Mouse (Mus musculus) gastrocnemius, adult 2 months (tissue): ENCODE results near the gene Pex11a. TPM values are rescaled to one million over a fixed set of nuclear protein-coding genes. Genes with fewer than 3 reads are reported as not detected.
"Not testable (repeated sequence)": the region's sequence is repeated elsewhere in the genome, so short reads cannot be mapped to it uniquely, and the experiment has no call there.

Experiments used
- DNase-seq: peaks from one replicate; pipeline ENCODE4 v3.0.0; 2022
- H3K27ac ChIP-seq: fragments of 200-600 bp; 2 replicates; pipeline ENCODE4 v1.8.1; 2022; ENCODE audit warnings: mild to moderate bottlenecking
- H3K4me3 ChIP-seq: fragments of 200-600 bp; 2 replicates; pipeline ENCODE4 v1.8.1; 2022; ENCODE audit warnings: mild to moderate bottlenecking, moderate library complexity
- CTCF ChIP-seq: fragments of 200-600 bp; IDR thresholded peaks from 2 replicates; pipeline ENCODE4 v1.8.1; 2022; ENCODE audit warnings: antibody characterized with exemption, mild to moderate bottlenecking, moderate library complexity
- intact Hi-C: fragments of 180-260 bp; cut with DNase I; formaldehyde crosslinking; loops from one replicate; pipeline ENCODE4 v1.15.1; 2025
- long read RNA-seq, 2 experiments: library from polyadenylated mRNA; stranded (forward); transcript quantifications; one replicate each; pipeline ENCODE4 v2.0.0; 2021
- total RNA-seq, 2 experiments: library from RNA; stranded (reverse); gene quantifications; 2 replicates each; pipeline ENCODE4 v1.2.3; 2021

Pex11a gene
- 10 to 100 TPM; 10.4 to 15.2 TPM for total RNA-seq
- long read RNA-seq, experiment 1, partial matches to known transcripts = 0 of 20 reads
- long read RNA-seq, experiment 1, other reads (novel, unspliced or antisense) = 12 of 20 reads
- long read RNA-seq, experiment 2, partial matches to known transcripts = 1 of 26 reads
- long read RNA-seq, experiment 2, other reads (novel, unspliced or antisense) = 21 of 26 reads

DNA sequence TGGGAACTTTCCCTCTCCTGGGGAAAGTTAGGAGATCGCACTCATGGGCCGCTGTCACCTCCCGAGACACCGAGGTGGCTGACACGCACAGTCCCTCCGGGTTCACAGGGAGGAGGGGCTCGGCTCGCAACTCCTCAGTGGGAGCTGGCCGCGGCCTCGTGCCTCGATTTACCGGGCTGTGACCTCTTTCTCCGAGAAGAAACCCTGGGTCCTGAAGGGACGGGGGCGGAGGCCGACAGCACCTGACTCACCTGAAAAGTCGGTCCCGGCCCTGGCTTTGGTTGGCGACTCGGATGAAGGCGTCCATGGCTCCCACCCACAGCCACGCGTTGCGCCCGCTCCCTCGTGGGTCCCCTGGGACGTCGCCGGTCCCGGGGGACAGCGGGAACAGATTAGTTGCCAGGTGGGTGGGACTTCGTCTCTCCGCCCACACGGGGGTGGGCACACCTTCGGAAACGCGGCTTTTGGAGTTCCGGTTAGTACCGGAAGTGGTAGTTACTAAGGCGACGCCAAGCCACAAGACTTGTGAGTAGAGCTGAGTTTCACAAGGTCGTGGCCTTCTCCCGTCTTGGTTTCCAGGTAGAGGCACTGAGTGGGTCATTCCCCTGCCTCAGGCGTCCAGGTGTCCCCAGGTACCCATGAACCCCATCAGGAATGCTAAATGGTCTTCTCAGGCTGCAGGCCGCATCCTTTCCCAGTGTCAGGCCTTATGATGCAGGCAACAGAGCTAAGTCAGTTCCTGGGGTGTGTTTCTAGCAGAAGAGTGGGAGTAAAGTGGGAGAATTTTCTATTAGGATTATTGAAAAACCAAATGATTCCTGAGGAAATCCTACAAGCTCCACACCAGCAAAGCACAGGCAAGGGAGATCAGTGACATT lies at the start of gene Pex11a, which contains the start of gene Wdr93:
Pex11a (minus strand) TSS at position 473 of the 878 bp plus-strand sequence.
Wdr93 (plus strand) TSS at position 505 of the 878 bp plus-strand sequence.
- peak within 1 kb of the TSS; percentile 88 for H3K4me3 ChIP-seq
- intact Hi-C loops = no loop called here
- TF ChIP-seq CTCF = no peak
- H3K27ac ChIP-seq = peak within 1 kb of the TSS; percentile 83
- DNase-seq = peak; percentile 80

DNA sequence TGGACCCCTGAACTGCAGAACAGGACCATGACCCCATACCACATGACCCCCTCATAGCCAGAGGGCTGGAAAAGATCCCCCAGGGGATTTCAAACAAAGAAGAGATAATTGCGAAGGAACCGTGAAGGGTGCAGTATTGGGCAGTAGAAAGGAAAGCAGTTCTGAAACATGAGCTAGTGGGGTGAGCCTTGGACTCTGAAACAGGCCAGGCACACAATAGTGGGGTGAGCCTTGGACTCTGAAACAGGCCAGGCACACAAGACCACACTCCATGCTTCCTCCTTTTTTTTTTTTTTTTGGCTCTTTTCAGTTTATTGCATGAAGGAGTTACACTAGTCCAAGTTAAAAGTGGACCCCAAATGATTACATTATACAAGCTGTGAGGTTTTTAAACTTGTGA lies 46.9 kb upstream of the Pex11a start:
- intact Hi-C loops, H3K4me3 ChIP-seq, DNase-seq, H3K27ac ChIP-seq: not testable (repeated sequence)

GRCm38 (mm10) chr7:79786295-79786694 lies 43.4 kb upstream of the Pex11a start:
- H3K4me3 ChIP-seq = no peak overlapping the region

GRCm38 (mm10) chr7:79782516-79782855 lies 39.6 kb upstream of the Pex11a start:
- no peak for DNase-seq
- no peak overlapping the region for H3K27ac ChIP-seq
- TF ChIP-seq CTCF = no peak
- intact Hi-C loops = no loop called here
- H3K4me3 ChIP-seq = no peak overlapping the region

More at GRCm38 (mm10) chr7:79786295-79786694, 43.4 kb upstream of the Pex11a start:
- DNase-seq = peak; percentile 64
- TF ChIP-seq CTCF = peak; percentile 81
- H3K27ac ChIP-seq = no peak overlapping the region
- intact Hi-C loops = no loop called here

DNA sequence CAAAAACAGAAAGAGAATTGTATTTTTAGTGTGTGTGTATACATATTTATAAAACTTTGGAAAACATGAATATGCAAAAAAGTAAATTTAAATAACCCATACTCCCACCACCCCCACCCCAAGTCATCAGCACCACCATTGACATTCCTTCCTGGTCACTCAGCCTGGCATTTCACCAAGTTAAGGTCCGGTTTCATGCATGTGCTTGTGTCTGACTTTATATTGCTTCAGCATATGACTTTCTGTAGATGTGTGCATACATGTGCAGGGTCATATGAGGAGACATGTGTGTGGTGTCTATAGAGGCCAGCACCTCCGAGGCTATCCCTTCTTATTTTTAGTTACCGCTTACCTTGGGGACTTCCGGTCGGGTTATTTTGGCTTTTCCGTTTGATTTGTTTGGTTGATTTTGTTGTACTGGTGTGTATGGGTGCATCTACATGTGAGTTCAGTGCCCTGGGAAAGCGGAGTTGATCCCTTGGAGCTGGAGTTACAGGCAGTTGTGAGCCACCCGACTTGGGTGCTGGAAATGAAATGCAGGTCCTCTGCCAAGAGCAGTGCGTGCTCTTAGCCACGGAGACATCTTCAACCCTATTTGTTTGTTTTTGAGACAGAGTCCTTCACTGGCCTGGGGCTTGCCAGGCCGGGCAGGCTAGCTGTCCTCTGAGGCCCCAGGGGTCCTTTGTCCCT lies 39.0 kb upstream of the Pex11a start:
- intact Hi-C loops = loop anchor here (1.0 kb wide), 1 partner anchor 132 kb away; no protein-coding TSS in a partner anchor
- DNase-seq = no peak
- H3K27ac ChIP-seq = no peak overlapping the region
- H3K4me3 ChIP-seq = no peak overlapping the region
- TF ChIP-seq CTCF = no peak

DNA sequence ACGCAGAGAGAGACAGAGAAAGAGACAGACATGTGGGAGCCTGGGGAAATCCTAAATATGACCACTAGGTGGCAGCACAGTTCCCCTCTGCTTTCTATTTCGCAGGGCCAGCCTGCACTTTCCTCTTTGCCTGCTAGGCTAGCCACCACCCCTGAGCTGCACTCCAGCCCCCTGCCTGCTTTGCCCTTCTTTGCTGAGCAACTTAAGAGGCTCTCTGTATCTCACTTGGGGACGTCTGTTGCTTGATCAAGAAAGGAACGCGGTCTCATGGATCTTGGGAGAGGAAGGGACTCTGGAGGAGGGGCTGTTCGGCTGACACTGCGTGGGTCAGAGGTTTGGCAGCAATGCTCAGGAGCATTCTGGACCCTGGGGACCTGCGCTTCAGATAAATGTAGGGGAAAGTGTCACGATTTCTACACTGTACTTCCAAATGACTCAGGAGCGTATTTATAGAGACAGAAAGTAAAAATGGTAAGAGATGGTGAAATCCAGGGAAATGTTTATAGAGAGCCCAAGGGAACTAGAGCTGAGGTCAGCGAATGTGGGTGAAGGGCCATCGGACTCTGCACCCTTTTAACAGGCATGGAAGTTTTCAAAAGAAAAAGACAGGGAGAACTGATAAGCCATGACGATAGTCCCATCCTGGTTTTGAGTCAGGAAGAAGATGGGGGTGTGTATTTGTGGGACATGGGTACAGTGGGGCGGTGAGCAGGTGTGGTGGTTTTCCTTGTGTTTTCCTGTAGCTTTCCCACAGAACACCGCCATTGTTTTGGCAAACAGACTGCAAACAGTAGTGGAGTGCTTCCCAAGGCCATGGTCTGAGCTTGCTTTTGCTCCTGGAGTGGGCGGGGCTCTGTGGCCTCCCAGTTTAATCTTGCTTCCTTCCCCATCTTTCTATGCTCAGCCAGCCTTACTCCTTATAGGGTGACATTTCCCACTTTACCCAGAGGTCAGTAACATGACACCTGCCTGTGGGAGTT lies 38.0 kb upstream of the Pex11a start:
- Histone ChIP-seq H3K27ac (peak overlapping the region; percentile 67), H3K4me3 (peak overlapping the region; percentile 65)
- intact Hi-C loops = loop anchor here (1.0 kb wide), 1 partner anchor 133 kb away; no protein-coding TSS in a partner anchor
- peak; percentile 95 for TF ChIP-seq CTCF
- DNase-seq = peak; percentile 79

GRCm38 (mm10) chr7:79771561-79772512 lies 28.9 kb upstream of the Pex11a start:
- Histone ChIP-seq H3K27ac (no peak overlapping the region), H3K4me3 (no peak overlapping the region)
- DNase-seq = no peak
- intact Hi-C loops = no loop called here
- TF ChIP-seq CTCF = no peak

DNA sequence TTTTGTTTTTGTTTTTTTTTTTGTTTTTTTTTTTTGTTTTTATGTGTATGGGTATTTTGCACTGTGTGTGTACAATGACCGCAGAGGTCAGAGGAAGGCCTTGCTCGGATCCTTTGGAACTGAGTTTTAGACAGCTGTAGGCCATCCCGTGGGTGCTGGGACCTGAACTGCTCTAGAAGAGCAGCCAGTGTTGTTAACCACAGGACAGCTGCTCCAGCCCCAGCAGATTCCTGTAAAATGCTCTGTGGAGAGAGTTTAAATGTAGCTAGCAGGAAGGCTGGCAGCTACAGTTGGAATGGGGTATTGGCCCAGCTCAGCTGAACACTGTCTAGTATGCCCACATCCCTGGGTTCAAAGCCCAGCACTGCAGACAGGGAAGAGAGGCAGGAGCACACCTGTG lies 26.7 kb upstream of the Pex11a start:
- H3K27ac ChIP-seq = no peak overlapping the region
- DNase-seq = no peak
- H3K4me3 ChIP-seq = no peak overlapping the region
- no peak for TF ChIP-seq CTCF
- intact Hi-C loops = no loop called here

GRCm38 (mm10) chr7:79765991-79766390 lies 23.1 kb upstream of the Pex11a start:
- intact Hi-C loops = no loop called here
- no peak for DNase-seq
- Histone ChIP-seq H3K27ac (no peak overlapping the region), H3K4me3 (no peak overlapping the region)
- peak; percentile 14; the same call in 1 of the 2 replicates for TF ChIP-seq CTCF

DNA sequence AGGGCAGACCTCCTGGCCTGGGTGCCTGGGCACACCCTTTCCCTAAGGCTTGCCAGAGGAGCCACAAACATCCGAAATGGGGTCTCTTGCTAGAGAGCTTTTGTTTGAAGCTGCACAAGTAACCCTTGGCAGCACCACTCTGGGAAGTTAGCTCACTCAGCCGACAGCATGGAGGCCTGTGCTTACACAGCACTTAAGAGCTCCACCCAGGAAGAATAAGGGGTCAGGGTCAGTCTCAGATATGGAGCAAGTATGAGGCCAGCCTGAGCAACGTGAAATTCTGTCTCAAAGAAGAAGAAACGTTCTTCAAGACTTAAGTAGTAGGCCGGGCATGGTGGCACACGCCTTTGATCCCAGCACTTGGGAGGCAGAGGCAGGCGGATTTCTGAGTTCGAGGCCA lies 19.2 kb upstream of the Pex11a start:
- no peak for DNase-seq
- no peak overlapping the region for H3K4me3 ChIP-seq
- intact Hi-C loops = no loop called here
- no peak overlapping the region for H3K27ac ChIP-seq
- TF ChIP-seq CTCF = no peak
